Comparison of ENCODE assay signal across 8 mouse cellular contexts in the genomic region with DNA sequence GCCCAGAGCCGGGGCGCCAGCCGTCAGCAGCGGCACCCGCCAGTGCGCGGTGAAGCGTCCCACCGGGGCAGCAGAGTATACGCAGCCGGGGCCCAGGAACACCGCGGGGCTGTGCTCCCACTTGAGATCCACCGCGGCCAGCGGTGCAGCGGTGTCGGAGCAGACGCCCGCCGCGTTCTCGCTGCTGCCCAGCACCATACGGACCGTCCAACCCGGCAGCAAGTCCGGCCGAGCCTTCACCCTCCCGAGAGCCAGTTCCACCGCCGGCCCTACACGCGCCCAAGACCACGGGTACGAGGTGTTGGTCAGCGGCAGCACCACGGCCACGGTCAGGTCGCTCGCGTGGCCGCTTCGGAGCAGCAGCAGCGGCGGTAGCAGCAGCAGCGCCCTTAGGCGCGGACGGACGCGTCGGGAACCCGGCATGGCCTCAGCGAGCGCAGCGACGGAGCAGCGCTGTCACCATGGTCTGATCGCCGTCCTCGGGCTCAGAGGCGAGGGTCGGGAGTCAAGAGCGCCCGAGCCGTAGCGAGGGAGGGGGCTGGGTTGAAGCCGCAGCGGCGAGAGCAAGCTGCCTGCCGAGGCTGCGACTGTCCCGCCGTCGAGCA. TPM values are rescaled to one million over a fixed set of nuclear protein-coding genes. Genes with fewer than 3 reads are reported as not detected.
A peak's percentile ranks its signal among the peaks of the same experiment; 100 is the strongest.
DNase-seq lines count a peak whose midpoint lies in the region; ATAC-seq and TF ChIP-seq lines count a peak whose summit lies in the region.

No protein-coding gene starts in this region.

- no peaks in the 10 kb centered on the region for H3K9me3 ChIP-seq in embryonic facial prominence, embryonic 10.5 days
- no peaks in the 10 kb centered on the region for H3K9me3 ChIP-seq in hindbrain, embryonic 10.5 days
- no peaks in the 10 kb centered on the region for H3K9me3 ChIP-seq in liver, embryonic 11.5 days (ENCODE audit: control insufficient read depth, low read length)

- H3K9ac ChIP-seq in liver, embryonic 11.5 days (ENCODE audit: low read depth, low read length), result peak overlapping the region; percentile 41

- H3K4me2 ChIP-seq in liver, embryonic 11.5 days, result peak overlapping the region; percentile 83
- H3K4me2 ChIP-seq in myocyte (ENCODE audit: low read depth), result peak overlapping the region; percentile 92

- no peak overlapping the region for H3ac ChIP-seq in myocyte (ENCODE audit: control insufficient read depth, insufficient read length)

- H3K36me3 ChIP-seq in embryonic facial prominence, embryonic 10.5 days (replicated peaks), result no peaks in the 10 kb centered on the region
- no peaks in the 10 kb centered on the region for H3K36me3 ChIP-seq in hindbrain, embryonic 10.5 days
- H3K36me3 ChIP-seq in liver, embryonic 11.5 days (ENCODE audit: control insufficient read depth, insufficient read depth, low read length), result no peaks in the 10 kb centered on the region
- no peaks in the 10 kb centered on the region for H3K36me3 ChIP-seq in myocyte (ENCODE audit: control insufficient read depth, insufficient read depth)

- peak; percentile 23 for DNase-seq in thymus, postnatal 0 days (ENCODE audit: low spot score)
- no peak for DNase-seq in thymus, adult 18-20 months
- DNase-seq in embryonic facial prominence, embryonic 10.5 days (ENCODE audit: low spot score), result peak; percentile 60
- DNase-seq in hindbrain, embryonic 10.5 days (ENCODE audit: low spot score), result peak; percentile 58
- DNase-seq in liver, embryonic 11.5 days (ENCODE audit: low spot score), result peak; percentile 60
- DNase-seq in right cerebral cortex, postnatal 14 days, result no peak
- DNase-seq in spleen, postnatal 36 days (ENCODE audit: low spot score in 2 of 2), result no peak

- peaks cover 61% of the 10 kb centered on the region for H3K27me3 ChIP-seq in embryonic facial prominence, embryonic 10.5 days (replicated peaks; ENCODE audit: low read depth, poor library complexity, severe bottlenecking)
- H3K27me3 ChIP-seq in hindbrain, embryonic 10.5 days (ENCODE audit: insufficient read depth, poor library complexity, severe bottlenecking), result peaks cover 76% of the 10 kb centered on the region
- peaks cover 46% of the 10 kb centered on the region for H3K27me3 ChIP-seq in liver, embryonic 11.5 days (replicated peaks; ENCODE audit: control insufficient read depth, insufficient read depth, low read length)
- peaks cover 15% of the 10 kb centered on the region for H3K27me3 ChIP-seq in myocyte (ENCODE audit: control insufficient read depth, insufficient read depth, insufficient read length)

- H3K27ac ChIP-seq in embryonic facial prominence, embryonic 10.5 days (replicated peaks), result peak overlapping the region; percentile 48; the same call in 1 of the 2 replicates
- peak overlapping the region; percentile 59 for H3K27ac ChIP-seq in hindbrain, embryonic 10.5 days
- H3K27ac ChIP-seq in liver, embryonic 11.5 days (ENCODE audit: low read depth, low read length), result no peak overlapping the region

- no peaks in the 10 kb centered on the region for H3K79me2 ChIP-seq in myocyte (ENCODE audit: control insufficient read depth, insufficient read depth)

- peaks cover 29% of the 10 kb centered on the region for H3K4me1 ChIP-seq in embryonic facial prominence, embryonic 10.5 days
- H3K4me1 ChIP-seq in hindbrain, embryonic 10.5 days (replicated peaks), result peaks cover 19% of the 10 kb centered on the region
- H3K4me1 ChIP-seq in liver, embryonic 11.5 days (replicated peaks; ENCODE audit: control insufficient read depth, insufficient read depth, low read length), result peaks cover 7% of the 10 kb centered on the region

- H3K4me3 ChIP-seq in embryonic facial prominence, embryonic 10.5 days, result peak overlapping the region; percentile 59
- peak overlapping the region; percentile 57 for H3K4me3 ChIP-seq in hindbrain, embryonic 10.5 days
- peak overlapping the region; percentile 52 for H3K4me3 ChIP-seq in liver, embryonic 11.5 days (ENCODE audit: low read depth, low read length)
- H3K4me3 ChIP-seq in myocyte, result peak overlapping the region; percentile 19

- WGBS in embryonic facial prominence, embryonic 10.5 days, result 2% methylated on average over 75 of the region's 75 CpGs
- 1% methylated on average over 75 of the region's 75 CpGs for WGBS in hindbrain, embryonic 10.5 days
- WGBS in liver, embryonic 11.5 days, result 2% methylated on average over 75 of the region's 75 CpGs

- no peak for TF ChIP-seq POLR2A in myocyte (IDR thresholded peaks at IDR 0.05; ENCODE audit: insufficient read length, low read depth)

- 0 out of 2 replicates have a peak, but pooled peaks have one; percentile 30 for ATAC-seq in liver, embryonic 11.5 days (replicated peaks; ENCODE audit: low FRiP score)

TF ChIP-seq in myocyte, 11 proteins besides CTCF, POLR2A, EP300 and RAD21:
- no peak for TF ChIP-seq MYOD1 (IDR thresholded peaks at IDR 0.05; ENCODE audit: control insufficient read depth in 1 of 3, insufficient read length in 2 of 3, low read depth in 2 of 3)
- peak in 1 of 3 experiments; percentile 1 for TF ChIP-seq MYOG (IDR thresholded peaks at IDR 0.05; ENCODE audit: control insufficient read depth in 1 of 3, insufficient read depth in 1 of 3, insufficient read length in 2 of 3, low read depth in 2 of 3)

RNA-seq across cellular contexts. Expression of a gene that starts 0.5 kb away (rescaled TPM):
- polyA plus RNA-seq in thymus, postnatal 0 days (2015; fragmentation: Nextera tagmentation; extraction: Ambion mirVana), result 2.5 and 2.6 TPM in 2 replicates
- 2.0 and 3.3 TPM in 2 replicates for polyA plus RNA-seq in embryonic facial prominence, embryonic 10.5 days (2016; fragmentation: Nextera tagmentation; extraction: Ambion mirVana)
- polyA plus RNA-seq in hindbrain, embryonic 10.5 days (2016; fragmentation: Nextera tagmentation; extraction: Ambion mirVana), result 3.0 TPM in 2 replicates
- polyA plus RNA-seq in liver, embryonic 11.5 days (2014; fragmentation: Nextera tagmentation; extraction: Ambion mirVana), result 8.0 and 9.2 TPM in 2 replicates
- polyA plus RNA-seq in myocyte (2012; fragmentation: generic; extraction: Trizol), result 0.22 TPM

RNA-seq across cellular contexts. Expression of a gene that starts 10.7 kb away (rescaled TPM):
- polyA plus RNA-seq in thymus, postnatal 0 days (2015; fragmentation: Nextera tagmentation; extraction: Ambion mirVana), result 137 and 146 TPM in 2 replicates
- 356 and 367 TPM in 2 replicates for polyA plus RNA-seq in embryonic facial prominence, embryonic 10.5 days (2016; fragmentation: Nextera tagmentation; extraction: Ambion mirVana)
- polyA plus RNA-seq in hindbrain, embryonic 10.5 days (2016; fragmentation: Nextera tagmentation; extraction: Ambion mirVana), result 315 and 340 TPM in 2 replicates
- 169 and 174 TPM in 2 replicates for polyA plus RNA-seq in liver, embryonic 11.5 days (2014; fragmentation: Nextera tagmentation; extraction: Ambion mirVana)
- 50.4 TPM for polyA plus RNA-seq in myocyte (2012; fragmentation: generic; extraction: Trizol)

RNA-seq across cellular contexts. Expression of a gene that starts 25.6 kb away (rescaled TPM):
- polyA plus RNA-seq in thymus, postnatal 0 days (2015; fragmentation: Nextera tagmentation; extraction: Ambion mirVana), result 61.9 and 65.5 TPM in 2 replicates
- polyA plus RNA-seq in embryonic facial prominence, embryonic 10.5 days (2016; fragmentation: Nextera tagmentation; extraction: Ambion mirVana), result 55.5 and 57.2 TPM in 2 replicates
- polyA plus RNA-seq in hindbrain, embryonic 10.5 days (2016; fragmentation: Nextera tagmentation; extraction: Ambion mirVana), result 60.9 and 69.1 TPM in 2 replicates
- polyA plus RNA-seq in liver, embryonic 11.5 days (2014; fragmentation: Nextera tagmentation; extraction: Ambion mirVana), result 44.9 and 46.4 TPM in 2 replicates
- 33.7 TPM for polyA plus RNA-seq in myocyte (2012; fragmentation: generic; extraction: Trizol)

RNA-seq across cellular contexts. Expression of a gene that starts 31.8 kb away (rescaled TPM):
- 14.5 and 15.7 TPM in 2 replicates for polyA plus RNA-seq in thymus, postnatal 0 days (2015; fragmentation: Nextera tagmentation; extraction: Ambion mirVana)
- polyA plus RNA-seq in embryonic facial prominence, embryonic 10.5 days (2016; fragmentation: Nextera tagmentation; extraction: Ambion mirVana), result 42.8 and 46.3 TPM in 2 replicates
- 37.6 and 39.7 TPM in 2 replicates for polyA plus RNA-seq in hindbrain, embryonic 10.5 days (2016; fragmentation: Nextera tagmentation; extraction: Ambion mirVana)
- 34.0 and 35.2 TPM in 2 replicates for polyA plus RNA-seq in liver, embryonic 11.5 days (2014; fragmentation: Nextera tagmentation; extraction: Ambion mirVana)
- polyA plus RNA-seq in myocyte (2012; fragmentation: generic; extraction: Trizol), result 24.2 TPM

RNA-seq across cellular contexts. Expression of a gene that starts 44.1 kb away (rescaled TPM):
- 162 and 169 TPM in 2 replicates for polyA plus RNA-seq in thymus, postnatal 0 days (2015; fragmentation: Nextera tagmentation; extraction: Ambion mirVana)
- 181 and 188 TPM in 2 replicates for polyA plus RNA-seq in embryonic facial prominence, embryonic 10.5 days (2016; fragmentation: Nextera tagmentation; extraction: Ambion mirVana)
- polyA plus RNA-seq in hindbrain, embryonic 10.5 days (2016; fragmentation: Nextera tagmentation; extraction: Ambion mirVana), result 174 and 182 TPM in 2 replicates
- polyA plus RNA-seq in liver, embryonic 11.5 days (2014; fragmentation: Nextera tagmentation; extraction: Ambion mirVana), result 78.2 and 86.3 TPM in 2 replicates
- polyA plus RNA-seq in myocyte (2012; fragmentation: generic; extraction: Trizol), result 108 TPM

Comparison
In these comparisons a context has a peak if more than half of its experiments do, and no peak if none do; other contexts are left out.
1. DNase-seq: peak in thymus, postnatal 0 days (single experiment), embryonic facial prominence, embryonic 10.5 days (single experiment), hindbrain, embryonic 10.5 days (single experiment) and liver, embryonic 11.5 days (single experiment); none in thymus, adult 18-20 months (0 of 2), right cerebral cortex, postnatal 14 days (single experiment) and spleen, postnatal 36 days (0 of 2).
2. Peak in every context shown above with its lines, with median percentiles within 50 percentile points of each other: H3K4me3 ChIP-seq.